Mouse (Mus musculus): ENCODE measurements around the gene Fthl17d. TPM values are rescaled to one million over a fixed set of nuclear protein-coding genes. Genes with fewer than 3 reads are reported as not detected.
"Not testable (repeated sequence)": the region's sequence is repeated elsewhere in the genome, so short reads cannot be mapped to it uniquely, and the experiment has no call there.

Fthl17d gene
- total RNA-seq (2021): not detected

DNA sequence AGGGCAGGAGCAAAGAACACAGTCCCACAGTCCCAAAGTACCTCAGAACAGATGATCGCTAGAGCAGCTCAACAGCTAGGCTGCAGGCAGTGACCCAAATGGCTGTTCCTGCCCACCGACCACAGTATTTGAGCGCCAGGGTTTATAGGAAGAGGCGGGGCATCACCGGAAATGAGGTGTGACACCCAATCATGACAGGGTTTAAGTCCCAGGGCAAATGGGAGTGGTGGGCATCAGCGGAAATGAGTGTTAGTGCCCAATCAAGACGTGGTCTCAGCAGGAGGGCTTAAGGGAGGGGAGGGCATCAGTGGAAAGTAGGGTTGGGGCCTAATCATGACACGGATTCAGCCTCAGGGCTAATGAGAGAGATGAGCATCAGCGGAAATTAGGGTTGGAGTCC is at the start of gene Fthl17d:
Fthl17d (minus strand) TSS at position 101 of the 400 bp plus-strand sequence.
- DNase-seq (ENCODE audit: extremely low spot score in 1 of 2, low spot score in 1 of 2): not testable (repeated sequence)

DNA sequence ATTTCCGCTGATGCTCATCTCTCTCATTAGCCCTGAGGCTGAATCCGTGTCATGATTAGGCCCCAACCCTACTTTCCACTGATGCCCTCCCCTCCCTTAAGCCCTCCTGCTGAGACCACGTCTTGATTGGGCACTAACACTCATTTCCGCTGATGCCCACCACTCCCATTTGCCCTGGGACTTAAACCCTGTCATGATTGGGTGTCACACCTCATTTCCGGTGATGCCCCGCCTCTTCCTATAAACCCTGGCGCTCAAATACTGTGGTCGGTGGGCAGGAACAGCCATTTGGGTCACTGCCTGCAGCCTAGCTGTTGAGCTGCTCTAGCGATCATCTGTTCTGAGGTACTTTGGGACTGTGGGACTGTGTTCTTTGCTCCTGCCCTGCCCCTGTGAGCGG is 46.6 kb upstream of the Fthl17d start, which contains the start of gene Fthl17e:
Fthl17e (plus strand) TSS at position 301 of the 400 bp plus-strand sequence.
- not testable (repeated sequence) for DNase-seq (ENCODE audit: extremely low spot score in 1 of 2, low spot score in 1 of 2)

DNA sequence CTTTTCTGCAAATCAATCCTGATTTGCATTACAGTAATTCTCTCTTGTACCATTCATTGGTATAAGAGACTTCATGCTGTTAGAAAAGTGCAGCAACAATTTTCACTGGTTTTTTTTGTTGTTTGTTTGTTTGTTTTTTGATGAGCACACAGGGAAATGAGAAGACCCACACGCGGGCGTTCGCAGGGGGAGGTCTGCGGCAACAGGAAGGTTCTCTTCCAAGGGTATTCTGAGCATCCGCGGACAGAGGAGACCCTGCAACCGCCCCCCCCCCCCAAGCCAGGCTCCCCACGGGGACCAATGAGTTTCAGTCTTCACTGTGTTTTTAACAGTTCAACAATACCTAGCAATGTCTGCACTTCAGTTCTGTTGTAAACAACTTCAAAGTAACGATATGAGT is 32.9 kb upstream of the Fthl17d start:
- DNase-seq (ENCODE audit: extremely low spot score in 1 of 2, low spot score in 1 of 2): no peak

DNA sequence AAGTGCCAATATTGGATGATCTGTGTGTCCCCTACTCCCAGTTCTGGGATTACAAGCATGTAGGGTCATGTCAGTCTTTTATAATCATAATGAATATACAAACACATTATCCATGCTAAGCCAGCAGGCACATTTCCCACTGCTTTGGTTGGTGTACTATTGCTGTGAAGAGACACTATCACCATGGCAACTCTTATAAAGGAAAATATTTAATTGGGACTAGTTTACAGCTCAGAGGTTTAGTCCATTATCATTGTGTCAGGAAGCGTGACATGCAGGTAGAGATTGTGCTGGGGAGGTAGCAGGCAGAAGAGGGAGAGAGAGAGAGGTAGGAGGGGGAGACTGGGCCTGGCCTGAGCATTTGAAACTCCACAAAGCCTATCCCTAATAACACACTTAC is 29.5 kb upstream of the Fthl17d start:
- DNase-seq (ENCODE audit: extremely low spot score in 1 of 2, low spot score in 1 of 2): no peak

DNA sequence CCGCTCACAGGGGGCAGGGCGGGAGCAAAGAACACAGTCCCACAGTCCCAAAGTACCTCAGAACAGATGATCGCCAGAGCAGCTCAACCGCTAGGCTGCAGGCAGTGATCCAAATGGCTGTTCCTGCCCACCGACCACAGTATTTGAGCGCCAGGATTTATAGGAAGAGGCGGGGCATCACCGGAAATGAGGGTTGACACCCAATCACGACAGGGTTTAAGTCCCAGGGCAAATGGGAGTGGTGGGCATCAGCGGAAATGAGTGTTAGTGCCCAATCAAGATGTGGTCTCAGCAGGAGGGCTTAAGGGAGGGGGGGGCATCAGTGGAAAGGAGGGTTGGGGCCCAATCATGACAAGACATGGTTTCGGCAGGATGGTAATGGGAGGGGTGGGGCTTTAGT is 10.1 kb downstream of the Fthl17d start, which contains the start of gene Fthl17c:
Fthl17c (minus strand) TSS at position 101 of the 400 bp plus-strand sequence.
- not testable (repeated sequence) for DNase-seq (ENCODE audit: extremely low spot score in 1 of 2, low spot score in 1 of 2)

DNA sequence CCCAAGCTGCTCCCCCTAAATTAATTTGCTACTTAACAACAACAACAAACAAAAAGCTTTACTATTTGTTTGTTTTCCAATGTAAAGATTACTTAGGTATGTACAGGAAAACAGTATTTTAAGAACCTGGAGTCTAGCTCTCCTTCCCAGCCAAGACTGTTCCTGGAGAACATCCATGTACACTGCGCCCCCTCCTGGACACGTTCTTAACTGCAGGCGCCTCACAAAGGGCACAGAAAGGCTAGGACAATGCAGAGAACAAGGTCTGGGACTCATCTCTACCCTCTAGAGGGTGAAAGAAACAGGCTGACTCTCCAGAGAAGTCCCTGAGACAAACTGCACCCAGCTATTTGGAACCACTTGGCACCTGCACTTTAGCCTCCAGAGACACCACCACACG is 21.9 kb downstream of the Fthl17d start:
- DNase-seq (ENCODE audit: extremely low spot score in 1 of 2, low spot score in 1 of 2): peak in 1 of 2 experiments; percentile 6

DNA sequence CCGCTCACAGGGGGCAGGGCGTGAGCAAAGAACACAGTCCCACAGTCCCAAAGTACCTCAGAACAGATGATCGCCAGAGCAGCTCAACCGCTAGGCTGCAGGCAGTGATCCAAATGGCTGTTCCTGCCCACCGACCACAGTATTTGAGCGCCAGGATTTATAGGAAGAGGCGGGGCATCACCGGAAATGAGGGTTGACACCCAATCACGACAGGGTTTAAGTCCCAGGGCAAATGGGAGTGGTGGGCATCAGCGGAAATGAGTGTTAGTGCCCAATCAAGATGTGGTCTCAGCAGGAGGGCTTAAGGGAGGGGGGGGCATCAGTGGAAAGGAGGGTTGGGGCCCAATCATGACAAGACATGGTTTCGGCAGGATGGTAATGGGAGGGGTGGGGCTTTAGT is 23.7 kb downstream of the Fthl17d start, which contains the start of gene Fthl17b:
Fthl17b (minus strand) TSS at position 101 of the 400 bp plus-strand sequence.
- DNase-seq (ENCODE audit: extremely low spot score in 1 of 2, low spot score in 1 of 2): not testable (repeated sequence)

DNA sequence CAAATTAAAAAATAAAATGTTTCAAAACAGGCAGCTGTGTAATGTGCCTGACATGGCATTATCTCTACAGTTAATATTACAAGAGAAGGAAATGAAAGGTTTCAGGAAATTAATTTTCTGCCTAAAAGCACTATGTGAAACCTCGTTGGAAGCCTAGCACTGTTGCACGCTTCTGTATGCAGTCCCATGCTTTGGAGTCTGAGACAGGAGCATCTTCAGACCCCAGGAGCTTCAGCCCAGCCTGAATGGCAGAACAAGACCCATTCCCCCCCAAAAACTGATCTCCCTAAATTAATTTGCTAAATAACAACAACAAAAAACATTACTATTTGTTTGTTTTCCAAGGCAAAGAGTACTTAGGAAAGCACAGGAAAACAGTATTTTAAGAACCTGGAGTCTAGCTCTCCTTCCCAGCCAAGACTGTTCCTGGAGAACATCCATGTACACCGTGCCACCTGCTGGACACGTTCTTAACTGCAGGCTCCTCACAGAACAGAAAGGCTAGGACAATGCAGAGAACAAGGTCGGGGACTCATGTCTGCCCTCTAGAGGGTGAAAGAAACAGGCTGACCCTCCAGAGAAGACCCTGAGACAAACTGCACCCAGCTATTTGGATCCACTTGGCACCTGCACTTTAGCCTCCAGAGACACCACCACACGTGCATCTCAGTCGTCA is 38.3 kb downstream of the Fthl17d start:
- peak; percentile 66 to 91 for DNase-seq (ENCODE audit: extremely low spot score in 1 of 2, low spot score in 1 of 2)

DNA sequence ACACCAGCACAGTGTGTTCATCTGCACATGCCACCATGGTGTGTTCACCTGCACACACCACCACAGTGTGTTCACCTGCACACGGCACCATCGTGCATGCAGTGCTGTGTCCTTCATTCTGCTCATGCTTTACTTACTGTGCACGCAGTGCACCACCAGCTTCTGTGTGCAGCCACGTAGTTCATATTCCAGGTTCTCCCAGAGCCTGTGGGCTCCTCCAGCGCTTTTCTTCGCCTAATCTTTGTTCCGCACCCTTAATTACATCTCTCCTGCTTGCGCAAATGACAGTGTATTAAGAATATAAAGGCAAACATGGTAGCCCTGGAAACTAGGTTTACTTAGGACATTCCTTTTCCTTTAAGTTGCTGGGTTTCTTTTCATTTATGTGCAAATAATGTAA is 42.5 kb downstream of the Fthl17d start:
- DNase-seq (ENCODE audit: extremely low spot score in 1 of 2, low spot score in 1 of 2): no peak

Other genes starting within 250 kb of the Fthl17d start
- gene Ssx9, start 238.3 kb downstream of the Fthl17d start, total RNA-seq (2021): not detected
- gene Ssxb5, start 183.1 kb downstream of the Fthl17d start, total RNA-seq (2021): not detected
- gene Gm6592, start 142.8 kb downstream of the Fthl17d start, total RNA-seq (2021): not detected
- gene Gm5751, start 112.5 kb downstream of the Fthl17d start, total RNA-seq (2021): not detected
- gene B630019K06Rik, start 94.4 kb downstream of the Fthl17d start, total RNA-seq (2021): 10 to 100 TPM; 27.5 to 33.7 TPM
- not detected for gene Fthl17b, start 23.8 kb downstream of the Fthl17d start, total RNA-seq (2021)
- not detected for gene Fthl17c, start 10.2 kb downstream of the Fthl17d start, total RNA-seq (2021)
- not detected for gene Fthl17e, start 46.7 kb upstream of the Fthl17d start, total RNA-seq (2021)
- not detected for gene Fthl17f, start 76.3 kb upstream of the Fthl17d start, total RNA-seq (2021)
- gene 4930402K13Rik, start 117.8 kb upstream of the Fthl17d start, total RNA-seq (2021): not detected
- gene Lancl3, start 213.1 kb upstream of the Fthl17d start, total RNA-seq (2021): 1 to 10 TPM; 4.6 to 5.4 TPM